Mouse (Mus musculus): ENCODE measurements around the gene Mtus2. TPM values are rescaled to one million over a fixed set of nuclear protein-coding genes. Genes with fewer than 3 reads are reported as not detected.
A peak's percentile ranks its signal among the peaks of the same experiment; 100 is the strongest.
"Not testable (repeated sequence)": the region's sequence is repeated elsewhere in the genome, so short reads cannot be mapped to it uniquely, and the experiment has no call there.

The Mtus2 gene
- polyA plus RNA-seq, 1 experiment from 2014 or later: 26.0 TPM

DNA sequence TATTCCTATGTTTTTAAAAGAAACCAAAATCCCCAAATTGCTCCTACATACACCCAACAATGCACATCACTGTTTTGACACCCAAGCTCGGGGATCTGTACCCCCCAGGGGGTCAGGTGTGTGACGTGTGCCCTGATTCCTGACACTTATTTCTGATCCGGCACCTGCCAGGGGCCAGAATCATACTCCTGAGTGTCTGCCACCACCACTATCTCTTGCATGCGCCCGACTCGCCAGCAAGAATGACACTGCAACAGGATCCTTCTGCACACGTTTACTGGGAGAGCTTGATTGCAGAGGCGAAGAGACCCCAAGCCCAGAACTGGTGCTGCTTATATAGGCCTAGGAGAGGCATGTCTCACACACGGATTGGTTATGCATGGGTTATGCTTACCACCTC is 369.2 kb downstream of the Mtus2 start:
- H3K4me2 ChIP-seq (replicated peaks); H3K4me1 ChIP-seq (replicated peaks); ATAC-seq; H3K4me3 ChIP-seq (replicated peaks); H3K9ac ChIP-seq; H3K27ac ChIP-seq; H3K9me3 ChIP-seq; H3K36me3 ChIP-seq; H3K27me3 ChIP-seq (replicated peaks): not testable (repeated sequence)
- WGBS: 95% methylated on average over 9 of the region's 9 CpGs

DNA sequence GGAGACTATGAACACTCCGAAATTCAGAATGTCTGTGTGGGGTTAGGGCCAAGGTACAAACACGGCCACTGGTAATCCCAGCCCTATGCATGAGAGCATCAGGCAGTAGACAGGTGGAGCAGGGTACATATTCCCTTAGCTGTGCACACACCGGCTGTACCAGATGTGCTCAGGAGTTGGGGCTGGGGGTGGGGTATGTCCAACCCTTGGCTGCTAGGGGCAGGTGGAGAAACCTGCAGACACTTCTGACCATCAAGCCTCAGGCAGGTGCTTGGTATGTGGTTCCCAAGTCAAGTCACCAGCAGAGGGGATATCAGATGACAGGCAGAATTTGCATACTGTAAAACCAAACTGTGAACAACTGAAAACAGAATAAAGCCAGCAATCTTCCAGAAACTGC is 371.9 kb downstream of the Mtus2 start:
- Histone ChIP-seq H3K9ac (no peak overlapping the region), H3K27me3 (replicated peaks) (no peaks in the 10 kb centered on the region), H3K9me3 (no peaks in the 10 kb centered on the region), H3K36me3 (peaks cover 5% of the 10 kb centered on the region; the same call in 1 of the 2 replicates), H3K4me1 (replicated peaks) (no peaks in the 10 kb centered on the region), H3K27ac (no peak overlapping the region), H3K4me2 (replicated peaks) (no peak overlapping the region), H3K4me3 (replicated peaks) (no peak overlapping the region)
- WGBS: 87% methylated on average over 3 of the region's 3 CpGs
- no peak for ATAC-seq

DNA sequence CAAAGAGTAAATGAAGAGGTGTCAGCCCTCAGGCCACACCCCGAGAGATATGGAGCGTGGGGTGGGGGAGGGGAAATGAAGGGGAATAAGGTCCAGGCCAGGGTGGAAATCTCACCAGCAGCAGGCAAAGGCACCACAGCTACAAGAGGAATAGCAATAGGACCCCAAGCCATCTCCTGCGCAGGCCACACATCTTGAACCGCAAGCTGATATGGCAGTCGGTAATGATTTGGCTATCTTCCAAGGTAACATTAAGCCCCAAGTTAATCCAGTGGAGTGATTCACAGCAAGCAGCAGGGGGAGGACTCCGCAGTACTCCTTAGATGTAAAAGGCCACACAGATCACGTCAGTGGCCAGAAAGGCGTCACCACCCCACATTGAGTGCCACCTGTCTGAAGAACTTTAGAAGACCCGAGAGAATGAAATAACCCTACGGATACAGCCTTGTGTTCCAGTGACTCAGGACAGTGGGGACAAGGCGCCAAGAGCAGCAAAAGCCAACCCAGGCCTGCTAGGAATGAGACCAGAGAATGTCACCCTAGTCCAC is 374.2 kb downstream of the Mtus2 start:
- WGBS: 74% methylated on average over 11 of the region's 11 CpGs
- H3K9ac ChIP-seq: no peak overlapping the region
- no peaks in the 10 kb centered on the region for H3K9me3 ChIP-seq
- H3K4me2 ChIP-seq (replicated peaks): no peak overlapping the region
- H3K27ac ChIP-seq: no peak overlapping the region
- no peaks in the 10 kb centered on the region for H3K27me3 ChIP-seq (replicated peaks)
- ATAC-seq: no peak
- no peaks in the 10 kb centered on the region for H3K4me1 ChIP-seq (replicated peaks)
- no peak overlapping the region for H3K4me3 ChIP-seq (replicated peaks)
- peaks cover 5% of the 10 kb centered on the region; the same call in 1 of the 2 replicates for H3K36me3 ChIP-seq

DNA sequence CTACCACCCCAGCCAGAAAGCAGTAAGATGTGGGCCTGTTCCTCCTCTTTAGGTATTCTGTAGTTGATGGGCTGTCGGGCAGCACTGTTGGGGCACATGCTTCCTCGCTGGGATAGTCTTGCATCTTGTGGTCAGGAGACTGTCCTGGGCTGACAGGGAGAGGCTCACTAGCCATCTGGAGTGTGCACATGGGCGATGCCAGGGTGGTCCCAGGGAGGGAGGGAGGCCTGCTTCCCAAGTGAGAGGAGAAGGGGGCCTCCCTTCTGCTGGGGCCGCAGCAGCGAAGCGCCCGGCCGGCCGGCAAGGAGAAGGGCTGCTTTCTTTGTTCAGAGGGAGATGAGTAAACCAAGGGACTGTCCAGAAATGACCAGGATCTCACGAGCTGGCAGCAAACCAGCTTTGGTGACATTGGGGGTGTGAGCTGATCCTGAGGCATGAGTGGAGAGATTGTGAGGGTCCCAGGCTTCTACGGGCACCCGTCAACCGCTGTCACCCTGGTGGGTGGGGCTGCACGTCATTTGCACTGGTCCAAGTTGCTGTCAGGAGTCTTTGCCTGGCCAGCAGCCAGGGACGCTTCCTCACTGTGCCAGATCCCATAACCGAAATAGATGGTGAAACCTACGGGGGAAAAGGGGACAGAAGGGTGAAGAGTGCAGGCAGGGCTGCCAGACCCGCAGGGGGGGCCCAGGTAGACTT is 375.0 kb downstream of the Mtus2 start:
- no peak overlapping the region for H3K9ac ChIP-seq
- no peak overlapping the region for H3K4me3 ChIP-seq (replicated peaks)
- no peaks in the 10 kb centered on the region for H3K27me3 ChIP-seq (replicated peaks)
- no peaks in the 10 kb centered on the region for H3K9me3 ChIP-seq
- H3K4me2 ChIP-seq (replicated peaks): no peak overlapping the region
- 86% methylated on average over 18 of the region's 18 CpGs for WGBS
- 0 out of 2 replicates have a peak, but pooled peaks have one; percentile 3 for ATAC-seq
- no peak overlapping the region for H3K27ac ChIP-seq
- no peaks in the 10 kb centered on the region for H3K4me1 ChIP-seq (replicated peaks)
- H3K36me3 ChIP-seq: peaks cover 5% of the 10 kb centered on the region; the same call in 1 of the 2 replicates

DNA sequence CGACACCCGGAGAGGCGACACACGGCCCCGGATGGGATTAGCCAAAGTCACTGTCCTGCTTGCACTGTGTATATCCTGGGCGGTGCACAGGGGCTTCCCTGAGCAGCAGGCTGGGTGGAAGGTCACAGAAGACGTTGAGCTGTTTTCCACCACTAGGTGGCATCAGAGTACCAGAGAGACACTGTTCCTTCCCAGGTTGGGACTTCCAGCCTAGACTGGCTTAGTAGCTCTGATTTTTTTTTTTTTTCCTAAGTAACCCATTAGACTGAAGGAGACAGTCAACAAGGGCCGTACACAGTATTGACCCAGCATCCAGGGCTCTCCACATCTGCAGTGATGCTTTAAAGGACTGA is 375.5 kb downstream of the Mtus2 start:
- WGBS: 27% methylated on average over 8 of the region's 8 CpGs
- Histone ChIP-seq H3K27ac (no peak overlapping the region), H3K27me3 (replicated peaks) (no peaks in the 10 kb centered on the region), H3K9me3 (no peaks in the 10 kb centered on the region), H3K4me3 (replicated peaks) (no peak overlapping the region), H3K4me2 (replicated peaks) (no peak overlapping the region), H3K36me3 (peaks cover 5% of the 10 kb centered on the region; the same call in 1 of the 2 replicates), H3K9ac (no peak overlapping the region), H3K4me1 (replicated peaks) (no peaks in the 10 kb centered on the region)
- ATAC-seq: peak; percentile 71

DNA sequence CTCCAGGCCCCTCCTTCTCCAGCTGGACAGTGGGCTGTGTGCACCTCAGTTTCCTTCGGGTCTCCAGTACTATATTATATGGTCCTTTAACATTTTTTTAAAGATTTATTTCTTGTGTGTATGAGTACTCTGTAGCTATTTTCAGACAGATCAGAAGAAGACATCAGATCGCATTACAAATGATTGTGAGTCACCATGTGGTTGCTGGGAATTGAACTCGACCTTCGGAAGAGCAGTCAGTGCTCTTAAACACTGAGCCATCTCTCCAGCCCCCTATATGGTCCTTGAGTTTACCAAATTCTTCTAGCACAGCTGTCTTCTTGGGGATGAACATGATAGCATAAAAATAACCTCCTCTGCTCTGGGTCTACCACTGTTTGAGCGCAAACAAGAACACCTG is 382.0 kb downstream of the Mtus2 start:
- Histone ChIP-seq H3K4me1 (replicated peaks) (peaks cover 9% of the 10 kb centered on the region; the same call in 1 of the 2 replicates), H3K9ac (no peak overlapping the region), H3K27ac (no peak overlapping the region), H3K4me2 (replicated peaks) (no peak overlapping the region), H3K36me3 (0 out of 2 replicates have a peak, but pooled peaks cover 1% of the 10 kb centered on the region), H3K9me3 (no peaks in the 10 kb centered on the region), H3K4me3 (replicated peaks) (no peak overlapping the region), H3K27me3 (replicated peaks) (no peaks in the 10 kb centered on the region)
- ATAC-seq: no peak
- 88% methylated on average over 5 of the region's 5 CpGs for WGBS

DNA sequence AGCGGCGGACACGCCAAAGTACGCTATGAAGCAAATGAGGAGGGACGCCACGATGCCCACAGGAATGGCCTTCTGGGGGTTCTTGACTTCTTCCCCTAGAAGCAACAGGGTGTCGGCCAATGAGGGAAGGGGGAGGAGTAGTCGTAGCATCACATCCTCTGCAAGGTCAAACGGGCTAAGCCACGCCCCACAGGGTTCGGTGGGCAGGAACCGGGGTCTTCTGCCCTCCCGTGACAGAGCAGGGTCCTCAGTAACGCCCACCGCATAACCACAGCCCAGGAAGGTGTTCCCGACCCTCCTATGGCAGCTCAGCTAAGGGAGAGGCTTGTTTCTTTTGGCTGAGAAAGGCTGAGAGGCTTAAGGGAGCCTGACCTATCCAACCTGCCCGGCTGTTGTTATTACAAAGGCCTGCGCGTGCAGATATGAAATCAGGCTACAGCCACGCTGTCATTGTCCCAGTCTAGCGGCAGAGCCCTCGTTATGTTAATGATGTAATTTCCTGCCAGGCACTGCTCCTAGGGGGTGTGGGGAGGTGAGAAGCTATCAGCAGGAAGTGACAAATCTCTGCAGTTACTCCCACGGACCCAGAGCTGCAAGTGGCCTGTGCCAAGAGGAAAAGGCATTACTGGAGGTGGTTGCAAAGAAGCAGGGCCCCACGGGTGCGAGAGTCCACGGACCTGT is 385.1 kb downstream of the Mtus2 start:
- Histone ChIP-seq H3K9ac (no peak overlapping the region; the same call in 1 of the 2 replicates), H3K27ac (peak overlapping the region; percentile 5; the same call in 1 of the 2 replicates), H3K4me1 (replicated peaks) (peaks cover 9% of the 10 kb centered on the region; the same call in 1 of the 2 replicates), H3K4me3 (replicated peaks) (peak overlapping the region; percentile 15; the same call in 1 of the 2 replicates), H3K9me3 (no peaks in the 10 kb centered on the region), H3K4me2 (replicated peaks) (peak overlapping the region; percentile 49), H3K27me3 (replicated peaks) (no peaks in the 10 kb centered on the region), H3K36me3 (0 out of 2 replicates have a peak, but pooled peaks cover 4% of the 10 kb centered on the region)
- 29% methylated on average over 26 of the region's 26 CpGs for WGBS
- peak; percentile 84 for ATAC-seq

DNA sequence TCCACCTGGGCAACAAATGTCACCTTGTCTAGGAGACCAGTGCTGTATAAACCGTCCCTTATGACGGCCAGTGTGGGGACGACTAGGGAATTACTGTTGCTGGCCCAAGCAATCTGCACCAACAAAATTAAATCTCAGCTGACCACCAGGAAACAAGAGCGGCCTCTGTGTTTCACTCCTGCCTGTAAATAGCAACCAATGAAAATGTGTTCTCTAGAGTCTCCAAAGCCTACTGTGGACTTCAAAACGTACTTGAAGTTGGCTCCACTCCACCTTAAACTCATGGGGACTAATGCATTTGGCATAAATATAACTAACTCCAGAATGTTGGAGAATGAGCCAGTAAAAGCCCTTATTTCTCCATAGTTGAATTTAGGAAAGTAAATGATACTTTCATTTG is 387.3 kb downstream of the Mtus2 start:
- no peaks in the 10 kb centered on the region for H3K27me3 ChIP-seq (replicated peaks)
- WGBS: 71% methylated on average over 5 of the region's 5 CpGs

DNA sequence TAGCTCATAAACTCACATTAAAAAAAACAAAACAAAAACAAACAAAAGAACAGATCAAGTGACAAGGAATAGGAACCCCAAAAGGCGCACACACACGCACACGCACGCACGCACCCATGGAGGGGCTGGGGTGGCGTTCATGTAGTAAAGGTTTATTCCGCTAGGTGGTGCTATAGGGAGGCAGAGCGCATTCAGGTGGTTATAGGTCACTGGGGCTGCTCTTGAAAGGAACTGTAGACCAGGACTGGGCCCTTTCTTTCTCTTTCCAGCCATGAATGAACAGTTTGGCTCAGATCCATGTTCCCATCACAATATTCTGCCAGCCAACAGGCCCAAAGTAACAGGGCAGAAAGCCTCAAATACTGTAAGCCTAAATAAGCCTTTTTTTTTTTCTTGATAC is 389.4 kb downstream of the Mtus2 start:
- no peak overlapping the region for H3K4me2 ChIP-seq (replicated peaks)
- H3K27ac ChIP-seq: no peak overlapping the region
- no peak for ATAC-seq
- no peaks in the 10 kb centered on the region for H3K9me3 ChIP-seq
- peaks cover 9% of the 10 kb centered on the region; the same call in 1 of the 2 replicates for H3K4me1 ChIP-seq (replicated peaks)
- 79% methylated on average over 8 of the region's 8 CpGs for WGBS
- no peak overlapping the region for H3K9ac ChIP-seq
- H3K36me3 ChIP-seq: peaks cover 5% of the 10 kb centered on the region; the same call in 1 of the 2 replicates
- no peak overlapping the region for H3K4me3 ChIP-seq (replicated peaks)
- H3K27me3 ChIP-seq (replicated peaks): no peaks in the 10 kb centered on the region

More for the DNA sequence above, 387.3 kb downstream of the Mtus2 start:
- no peak overlapping the region for H3K4me3 ChIP-seq (replicated peaks)
- no peak overlapping the region for H3K9ac ChIP-seq
- no peak for ATAC-seq
- H3K36me3 ChIP-seq: 0 out of 2 replicates have a peak, but pooled peaks cover 4% of the 10 kb centered on the region
- peaks cover 9% of the 10 kb centered on the region; the same call in 1 of the 2 replicates for H3K4me1 ChIP-seq (replicated peaks)
- no peaks in the 10 kb centered on the region for H3K9me3 ChIP-seq
- H3K27ac ChIP-seq: no peak overlapping the region
- no peak overlapping the region for H3K4me2 ChIP-seq (replicated peaks)

DNA sequence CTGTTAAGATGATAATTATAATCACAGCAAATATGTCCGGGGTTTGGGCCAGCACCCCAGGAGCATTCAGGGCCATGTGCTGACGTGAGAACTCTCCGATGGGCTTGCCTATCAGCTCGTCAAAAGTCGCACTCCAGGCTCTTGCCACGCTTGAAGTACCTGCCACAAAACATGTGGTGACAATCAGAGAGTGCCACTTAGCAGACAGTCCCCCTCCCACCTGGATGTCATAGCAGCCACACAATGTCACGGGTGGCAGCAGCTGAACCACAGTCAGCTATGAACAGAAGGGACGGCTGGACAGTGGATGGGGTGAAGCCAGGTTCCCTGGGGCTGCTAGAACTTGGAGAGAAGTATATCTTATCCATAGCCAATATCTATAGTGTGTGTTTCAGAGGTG is 391.0 kb downstream of the Mtus2 start:
- Histone ChIP-seq H3K4me2 (replicated peaks) (no peak overlapping the region), H3K27me3 (replicated peaks) (no peaks in the 10 kb centered on the region), H3K36me3 (peaks cover 8% of the 10 kb centered on the region; the same call in 1 of the 2 replicates), H3K27ac (no peak overlapping the region), H3K9ac (no peak overlapping the region), H3K9me3 (no peaks in the 10 kb centered on the region), H3K4me1 (replicated peaks) (no peaks in the 10 kb centered on the region), H3K4me3 (replicated peaks) (no peak overlapping the region)
- 80% methylated on average over 8 of the region's 8 CpGs for WGBS
- ATAC-seq: no peak

DNA sequence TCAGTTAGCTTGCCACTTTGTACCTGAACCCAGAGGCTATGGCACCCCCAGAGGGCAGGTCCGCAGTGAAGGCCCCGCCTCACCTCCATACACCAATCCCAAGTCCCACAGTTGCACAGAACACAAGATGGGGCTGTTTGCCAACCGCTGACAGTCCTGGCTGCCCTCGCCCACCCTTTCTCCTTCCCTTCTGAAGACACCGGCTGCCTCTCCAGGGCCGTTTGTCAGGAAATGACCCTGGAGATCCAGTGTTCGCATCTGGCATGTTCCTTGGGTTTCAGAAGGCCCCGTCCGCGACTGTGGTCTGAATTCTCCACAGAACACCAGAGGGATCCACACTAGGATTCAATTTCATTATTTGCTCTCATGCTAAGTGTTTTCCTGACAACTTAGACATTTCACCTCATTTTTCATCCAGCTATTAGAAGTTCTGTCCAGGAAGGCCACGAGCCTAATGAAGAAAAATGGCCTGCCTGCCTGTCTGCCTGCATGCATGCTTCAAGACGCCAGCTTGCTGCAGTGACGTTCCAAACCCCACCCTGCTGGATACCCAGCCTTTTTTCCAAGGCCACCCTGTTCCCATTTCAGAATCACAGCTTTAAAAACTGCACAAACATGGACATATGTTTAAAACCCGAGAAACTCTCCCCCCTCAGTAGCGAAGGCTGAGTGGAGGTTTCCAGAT is 392.3 kb downstream of the Mtus2 start:
- Histone ChIP-seq H3K4me1 (replicated peaks) (no peaks in the 10 kb centered on the region), H3K4me3 (replicated peaks) (no peak overlapping the region), H3K9ac (no peak overlapping the region), H3K9me3 (no peaks in the 10 kb centered on the region), H3K36me3 (peaks cover 4% of the 10 kb centered on the region; the same call in 1 of the 2 replicates), H3K27me3 (replicated peaks) (no peaks in the 10 kb centered on the region), H3K4me2 (replicated peaks) (no peak overlapping the region), H3K27ac (no peak overlapping the region)
- 56% methylated on average over 15 of the region's 15 CpGs for WGBS
- peak; percentile 28; the same call in 1 of the 2 replicates for ATAC-seq

DNA sequence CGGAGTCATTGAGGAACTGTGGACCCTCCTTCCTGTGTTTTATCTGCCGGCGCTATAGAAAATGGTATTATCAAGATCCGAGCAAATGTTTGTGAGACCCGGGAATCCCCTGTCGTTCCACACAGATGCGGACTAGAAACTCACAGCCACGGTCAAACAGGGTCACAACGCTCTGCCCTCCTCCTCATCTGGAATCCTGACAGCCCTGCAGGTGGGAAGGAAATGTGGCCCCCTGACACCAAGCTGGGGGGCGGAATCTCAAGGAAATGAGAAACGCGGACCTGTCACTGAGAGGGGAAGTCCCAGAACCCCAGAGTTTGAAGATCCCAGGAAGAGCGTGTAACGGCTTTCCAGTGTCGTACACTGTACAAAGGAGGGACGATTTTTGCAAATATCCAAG is 396.3 kb downstream of the Mtus2 start:
- H3K4me3 ChIP-seq (replicated peaks): no peak overlapping the region
- no peak overlapping the region for H3K4me2 ChIP-seq (replicated peaks)
- 68% methylated on average over 16 of the region's 16 CpGs for WGBS
- H3K4me1 ChIP-seq (replicated peaks): no peaks in the 10 kb centered on the region
- no peaks in the 10 kb centered on the region for H3K27me3 ChIP-seq (replicated peaks)
- H3K9ac ChIP-seq: no peak overlapping the region
- H3K36me3 ChIP-seq: peaks cover 8% of the 10 kb centered on the region; the same call in 1 of the 2 replicates
- no peak for ATAC-seq
- no peak overlapping the region for H3K27ac ChIP-seq
- no peaks in the 10 kb centered on the region for H3K9me3 ChIP-seq

All from intestine, embryonic 15.5 days (tissue).